Mouse (Mus musculus): ENCODE results near the gene Xaf1. TPM values are rescaled to one million over a fixed set of nuclear protein-coding genes. Genes with fewer than 3 reads are reported as not detected.

Gene Xaf1
- 1.1 TPM in 2 replicates for polyA plus RNA-seq (2014; fragmentation: Nextera tagmentation; extraction: Ambion mirVana)

DNA sequence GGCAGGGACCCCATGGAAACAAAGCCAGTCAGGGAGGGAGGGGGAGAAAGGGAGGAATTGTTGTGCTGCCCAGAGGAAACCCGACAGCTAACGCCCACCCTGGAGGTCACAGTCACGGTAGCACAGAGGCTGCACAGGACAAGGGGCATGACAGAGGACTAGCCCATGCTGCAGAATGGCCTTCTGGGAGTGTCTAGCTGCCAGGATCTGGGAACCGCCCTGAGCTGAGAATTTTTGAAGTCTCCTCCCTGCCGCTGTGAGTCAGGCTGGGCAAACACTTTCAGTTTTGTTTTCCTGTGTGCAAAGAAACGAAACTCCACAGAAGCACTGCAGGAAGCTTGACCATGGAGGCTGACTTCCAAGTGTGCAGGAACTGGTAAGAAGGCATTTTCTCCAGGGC is at the start of gene Xaf1:
Gene Xaf1 (plus strand): TSS at position 296 of the 400 bp plus-strand sequence.
- ATAC-seq (no peak), DNase-seq (ENCODE audit: low spot score) (no peak)
- Histone ChIP-seq H3K4me1 (ENCODE audit: control insufficient read depth, insufficient read depth, low read length) (no peaks in the 10 kb centered on the region), H3K4me3 (ENCODE audit: low read depth, low read length) (no peak within 1 kb of the TSS), H3K36me3 (ENCODE audit: control insufficient read depth, insufficient read depth, low read length) (no peaks in the 10 kb centered on the region), H3K27ac (ENCODE audit: low read depth, low read length) (no peak within 1 kb of the TSS), H3K27me3 (replicated peaks; ENCODE audit: control insufficient read depth, insufficient read depth, low read length) (no peaks in the 10 kb centered on the region), H3K9ac (ENCODE audit: low read length) (no peak within 1 kb of the TSS), H3K9me3 (replicated peaks; ENCODE audit: control insufficient read depth, low read length) (no peaks in the 10 kb centered on the region), H3K4me2 (ENCODE audit: low read length) (no peak within 1 kb of the TSS)
- 33% methylated on average over 6 of the region's 6 CpGs for WGBS

DNA sequence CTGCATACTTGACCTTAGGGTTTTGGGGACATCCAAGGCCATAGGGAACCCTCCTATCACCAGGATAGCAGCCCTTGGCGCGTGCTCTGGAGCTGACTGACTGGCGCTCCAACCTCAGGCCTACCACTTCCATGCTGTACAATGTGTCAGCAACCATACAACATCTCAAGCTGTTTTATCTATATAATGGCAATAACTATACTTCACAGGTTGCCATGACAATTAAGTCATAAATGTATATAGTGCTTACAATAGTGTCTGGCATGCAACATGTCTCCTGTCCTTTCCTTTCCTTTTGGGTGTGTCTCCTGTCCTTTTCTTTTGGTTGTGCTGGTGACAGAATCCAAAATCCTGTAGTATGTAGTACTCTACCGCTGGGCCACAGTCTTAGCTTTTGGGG is 45.8 kb upstream of the Xaf1 start:
- 93% methylated on average over 4 of the region's 4 CpGs for WGBS
- H3K4me2 ChIP-seq (ENCODE audit: low read length) = no peak overlapping the region
- no peaks in the 10 kb centered on the region for H3K4me1 ChIP-seq (ENCODE audit: control insufficient read depth, insufficient read depth, low read length)
- no peak overlapping the region for H3K27ac ChIP-seq (ENCODE audit: low read depth, low read length)
- H3K9ac ChIP-seq (ENCODE audit: low read length) = no peak overlapping the region
- no peaks in the 10 kb centered on the region for H3K27me3 ChIP-seq (replicated peaks; ENCODE audit: control insufficient read depth, insufficient read depth, low read length)
- no peaks in the 10 kb centered on the region for H3K36me3 ChIP-seq (ENCODE audit: control insufficient read depth, insufficient read depth, low read length)
- ATAC-seq (no peak), DNase-seq (ENCODE audit: low spot score) (no peak)
- H3K4me3 ChIP-seq (ENCODE audit: low read depth, low read length) = no peak overlapping the region
- H3K9me3 ChIP-seq (replicated peaks; ENCODE audit: control insufficient read depth, low read length) = no peaks in the 10 kb centered on the region

DNA sequence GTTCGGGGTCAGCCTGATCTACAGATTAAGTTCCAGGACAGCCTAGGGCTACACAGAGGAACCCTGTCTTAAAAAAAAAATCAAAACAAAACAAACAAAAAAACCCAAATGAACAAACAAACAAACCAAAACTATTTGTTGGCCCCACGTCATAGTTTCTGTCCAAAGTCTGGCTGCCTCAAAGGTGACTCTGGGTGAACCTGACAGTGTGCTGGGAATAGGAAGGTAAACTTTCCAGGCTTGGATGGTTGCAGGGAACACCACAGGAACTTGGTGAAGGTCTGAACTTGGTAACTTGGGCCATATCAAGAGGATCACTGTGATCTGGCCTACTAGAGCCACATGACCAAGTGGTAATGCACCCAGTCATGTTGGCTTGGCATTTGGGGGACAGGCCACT is 45.0 kb upstream of the Xaf1 start:
- Histone ChIP-seq H3K9ac (ENCODE audit: low read length) (no peak overlapping the region), H3K4me1 (ENCODE audit: control insufficient read depth, insufficient read depth, low read length) (no peaks in the 10 kb centered on the region), H3K4me3 (ENCODE audit: low read depth, low read length) (no peak overlapping the region), H3K36me3 (ENCODE audit: control insufficient read depth, insufficient read depth, low read length) (no peaks in the 10 kb centered on the region), H3K4me2 (ENCODE audit: low read length) (no peak overlapping the region), H3K9me3 (replicated peaks; ENCODE audit: control insufficient read depth, low read length) (no peaks in the 10 kb centered on the region), H3K27ac (ENCODE audit: low read depth, low read length) (no peak overlapping the region), H3K27me3 (replicated peaks; ENCODE audit: control insufficient read depth, insufficient read depth, low read length) (no peaks in the 10 kb centered on the region)
- DNase-seq (ENCODE audit: low spot score) = no peak
- ATAC-seq = no peak
- 83% methylated on average over 2 of the region's 2 CpGs for WGBS

- Histone ChIP-seq H3K9me3 (replicated peaks; ENCODE audit: control insufficient read depth, low read length) (no peaks in the 10 kb centered on the region), H3K9ac (ENCODE audit: low read length) (no peak overlapping the region; the same call in 1 of the 2 replicates), H3K4me1 (ENCODE audit: control insufficient read depth, insufficient read depth, low read length) (peaks cover 6% of the 10 kb centered on the region; the same call in 1 of the 2 replicates), H3K36me3 (ENCODE audit: control insufficient read depth, insufficient read depth, low read length) (no peaks in the 10 kb centered on the region), H3K4me2 (ENCODE audit: low read length) (peak overlapping the region; percentile 77; the same call in 1 of the 2 replicates), H3K27ac (ENCODE audit: low read depth, low read length) (no peak overlapping the region), H3K27me3 (replicated peaks; ENCODE audit: control insufficient read depth, insufficient read depth, low read length) (peaks cover 18% of the 10 kb centered on the region), H3K4me3 (ENCODE audit: low read depth, low read length) (no peak overlapping the region)
- WGBS = 8% methylated on average over 11 of the region's 11 CpGs
- ATAC-seq = no peak
- DNase-seq (ENCODE audit: low spot score) = peak; percentile 12
Measured at GRCm38 (mm10) chr11:72265483-72265882, 35.9 kb upstream of the Xaf1 start.

DNA sequence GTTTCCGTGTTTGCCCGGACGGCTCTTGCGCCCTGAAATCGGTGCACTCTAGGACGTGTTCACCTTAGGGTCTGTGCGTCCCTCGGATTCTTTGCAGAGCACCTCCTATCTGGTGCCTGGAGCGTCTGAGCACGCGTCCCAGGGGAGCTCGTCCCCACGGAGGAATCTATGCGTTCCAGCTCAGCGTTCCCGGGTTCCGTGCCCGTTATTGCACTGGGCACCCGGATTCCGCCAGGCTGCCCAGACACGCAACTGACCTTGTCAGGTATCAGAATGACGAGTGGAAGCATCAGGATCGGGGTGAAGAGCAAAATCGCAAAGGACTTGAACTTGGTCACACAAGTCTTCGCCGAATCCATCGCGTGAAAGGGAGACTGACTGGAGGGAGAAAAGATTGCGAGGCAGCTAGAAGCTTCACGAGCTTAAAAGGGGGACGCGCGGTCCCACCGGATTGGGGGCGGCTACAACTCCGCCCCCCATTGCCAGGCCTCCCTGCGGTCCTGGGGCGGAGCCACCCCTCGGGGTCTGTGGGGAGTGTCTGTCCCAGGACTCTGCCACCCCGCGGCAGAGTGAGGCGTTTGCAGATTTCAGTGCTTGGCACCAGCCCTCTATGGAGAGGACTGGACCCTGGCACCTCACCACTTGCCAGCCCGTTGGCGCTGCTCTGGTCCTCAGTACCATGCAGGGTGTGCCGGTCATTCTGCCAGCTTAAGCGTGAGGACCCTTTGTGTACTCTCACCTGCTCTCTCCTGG is 35.0 kb upstream of the Xaf1 start:
- Histone ChIP-seq H3K9me3 (replicated peaks; ENCODE audit: control insufficient read depth, low read length) (no peaks in the 10 kb centered on the region), H3K9ac (ENCODE audit: low read length) (peak overlapping the region; percentile 56), H3K4me2 (ENCODE audit: low read length) (peak overlapping the region; percentile 77), H3K36me3 (ENCODE audit: control insufficient read depth, insufficient read depth, low read length) (no peaks in the 10 kb centered on the region), H3K4me1 (ENCODE audit: control insufficient read depth, insufficient read depth, low read length) (peaks cover 6% of the 10 kb centered on the region; the same call in 1 of the 2 replicates), H3K4me3 (ENCODE audit: low read depth, low read length) (peak overlapping the region; percentile 37), H3K27me3 (replicated peaks; ENCODE audit: control insufficient read depth, insufficient read depth, low read length) (peaks cover 18% of the 10 kb centered on the region), H3K27ac (ENCODE audit: low read depth, low read length) (no peak overlapping the region)
- under 1% methylated on average over 46 of the region's 46 CpGs for WGBS
- ATAC-seq (peak; percentile 93), DNase-seq (ENCODE audit: low spot score) (peak; percentile 79)

DNA sequence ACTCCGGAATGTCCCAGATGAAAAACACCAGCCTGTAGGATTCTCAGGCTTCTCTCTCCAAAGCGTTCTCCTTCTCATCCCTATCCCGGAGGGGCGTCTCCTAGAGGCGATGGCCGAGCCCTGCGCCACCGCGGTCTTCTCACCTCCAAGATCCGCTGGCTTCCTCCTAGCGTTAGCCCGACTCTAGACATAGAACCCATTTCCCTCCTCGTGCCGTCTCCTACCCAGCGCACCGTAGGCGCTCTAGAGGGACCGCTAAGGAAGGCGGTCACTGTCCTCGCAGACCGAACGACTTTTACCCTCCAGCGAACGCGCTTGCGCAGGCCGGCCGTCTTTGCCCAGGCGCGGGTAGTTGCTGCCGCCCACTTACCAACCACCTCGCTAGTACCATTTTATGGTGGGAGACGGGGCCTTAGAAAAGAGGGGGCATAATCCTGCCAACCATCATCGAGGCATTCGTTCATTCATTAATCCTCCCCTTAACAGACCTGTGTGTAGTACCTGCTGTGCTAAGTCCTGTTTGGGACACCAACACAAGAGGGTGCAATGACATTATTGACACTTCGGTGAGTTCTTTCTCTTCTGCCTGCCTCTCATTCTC is 34.4 kb upstream of the Xaf1 start, which contains the start of gene Slc13a5:
Gene Slc13a5 (minus strand): TSS at position 263 of the 601 bp plus-strand sequence.
- Histone ChIP-seq H3K9ac (ENCODE audit: low read length) (peak within 1 kb of the TSS; percentile 56), H3K9me3 (replicated peaks; ENCODE audit: control insufficient read depth, low read length) (no peaks in the 10 kb centered on the region), H3K36me3 (ENCODE audit: control insufficient read depth, insufficient read depth, low read length) (no peaks in the 10 kb centered on the region), H3K4me2 (ENCODE audit: low read length) (peak within 1 kb of the TSS; percentile 77), H3K4me1 (ENCODE audit: control insufficient read depth, insufficient read depth, low read length) (peaks cover 6% of the 10 kb centered on the region; the same call in 1 of the 2 replicates), H3K27me3 (replicated peaks; ENCODE audit: control insufficient read depth, insufficient read depth, low read length) (peaks cover 18% of the 10 kb centered on the region), H3K4me3 (ENCODE audit: low read depth, low read length) (peak within 1 kb of the TSS; percentile 37), H3K27ac (ENCODE audit: low read depth, low read length) (no peak within 1 kb of the TSS)
- ATAC-seq (no peak; the same call in 1 of the 2 replicates), DNase-seq (ENCODE audit: low spot score) (no peak)
- WGBS = 1% methylated on average over 36 of the region's 36 CpGs

DNA sequence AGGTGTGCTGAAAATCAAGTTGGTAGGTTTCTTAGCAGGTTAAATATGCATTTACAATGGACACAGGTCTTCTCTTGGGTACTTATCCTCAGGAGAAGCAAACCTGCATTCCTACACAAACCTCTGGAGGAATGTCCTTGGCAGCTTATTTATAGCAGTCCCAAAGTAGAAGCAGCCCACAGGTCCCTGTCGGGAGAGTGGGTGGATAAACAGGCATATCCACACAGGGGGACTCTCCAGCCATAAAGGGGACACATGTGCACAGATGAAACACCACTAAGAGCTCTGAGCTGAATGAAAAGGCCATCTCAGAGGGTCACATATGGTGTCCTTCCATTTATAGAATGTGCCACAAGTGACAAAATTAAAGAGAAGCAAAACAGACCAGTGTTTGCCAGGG is 29.7 kb upstream of the Xaf1 start:
- Histone ChIP-seq H3K4me1 (ENCODE audit: control insufficient read depth, insufficient read depth, low read length) (no peaks in the 10 kb centered on the region; the same call in 1 of the 2 replicates), H3K4me3 (ENCODE audit: low read depth, low read length) (no peak overlapping the region), H3K4me2 (ENCODE audit: low read length) (no peak overlapping the region), H3K27me3 (replicated peaks; ENCODE audit: control insufficient read depth, insufficient read depth, low read length) (no peaks in the 10 kb centered on the region), H3K27ac (ENCODE audit: low read depth, low read length) (no peak overlapping the region), H3K9ac (ENCODE audit: low read length) (no peak overlapping the region), H3K9me3 (replicated peaks; ENCODE audit: control insufficient read depth, low read length) (no peaks in the 10 kb centered on the region), H3K36me3 (ENCODE audit: control insufficient read depth, insufficient read depth, low read length) (no peaks in the 10 kb centered on the region)
- ATAC-seq = no peak
- DNase-seq (ENCODE audit: low spot score) = no peak
- 77% methylated on average over 1 of the region's 1 CpGs for WGBS

GRCm38 (mm10) chr11:72273341-72273740 is 28.1 kb upstream of the Xaf1 start:
- H3K4me2 ChIP-seq (ENCODE audit: low read length) = no peak overlapping the region
- no peak overlapping the region for H3K4me3 ChIP-seq (ENCODE audit: low read depth, low read length)
- ATAC-seq (no peak), DNase-seq (ENCODE audit: low spot score) (no peak)
- no peaks in the 10 kb centered on the region for H3K27me3 ChIP-seq (replicated peaks; ENCODE audit: control insufficient read depth, insufficient read depth, low read length)
- H3K9ac ChIP-seq (ENCODE audit: low read length) = no peak overlapping the region
- H3K9me3 ChIP-seq (replicated peaks; ENCODE audit: control insufficient read depth, low read length) = no peaks in the 10 kb centered on the region
- no peaks in the 10 kb centered on the region for H3K36me3 ChIP-seq (ENCODE audit: control insufficient read depth, insufficient read depth, low read length)
- H3K4me1 ChIP-seq (ENCODE audit: control insufficient read depth, insufficient read depth, low read length) = no peaks in the 10 kb centered on the region
- 67% methylated on average over 3 of the region's 3 CpGs for WGBS
- no peak overlapping the region for H3K27ac ChIP-seq (ENCODE audit: low read depth, low read length)

Measured in forebrain, embryonic 14.5 days (tissue).